Mouse (Mus musculus) kidney, embryonic 16.5 days (tissue): ENCODE data around the gene Hip1r. TPM values are rescaled to one million over a fixed set of nuclear protein-coding genes. Genes with fewer than 3 reads are reported as not detected.

Experiments used
- ATAC-seq: fragments of 200-750 bp; cut with Nextera tagmentation; 2 replicates; pipeline ENCODE4 v1.8.0; 2017; ENCODE audit warnings: moderate TSS enrichment; ENCODE audit not compliant: low FRiP score, low TSS enrichment
- H3K27ac ChIP-seq: fragments of 300-500 bp; sonication (generic); 2 replicates; pipeline ENCODE4 v1.5.1; 2014; ENCODE audit warnings: low read length
- H3K27me3 ChIP-seq: fragments of 300-500 bp; sonication (generic); 2 replicates; pipeline ENCODE4 v1.6.1; 2014; ENCODE audit warnings: low read length, control low read depth, mixed read lengths; ENCODE audit not compliant: insufficient read depth
- H3K36me3 ChIP-seq: fragments of 300-500 bp; sonication (generic); 2 replicates; pipeline ENCODE4 v1.6.1; 2014; ENCODE audit warnings: low read length, control low read depth, mixed read lengths; ENCODE audit not compliant: insufficient read depth
- H3K4me1 ChIP-seq: fragments of 300-500 bp; sonication (generic); 2 replicates; pipeline ENCODE4 v1.6.1; 2014; ENCODE audit warnings: low read length, control low read depth, mixed read lengths; ENCODE audit not compliant: insufficient read depth
- H3K4me2 ChIP-seq: fragments of 300-500 bp; sonication (generic); replicated peaks from 2 replicates; pipeline ENCODE4 v1.6.1; 2014; ENCODE audit warnings: low read depth, low read length
- H3K4me3 ChIP-seq: fragments of 300-500 bp; sonication (generic); 2 replicates; pipeline ENCODE4 v1.5.1; 2014; ENCODE audit warnings: mild to moderate bottlenecking, low read length
- H3K9ac ChIP-seq: fragments of 300-500 bp; sonication (generic); replicated peaks from 2 replicates; pipeline ENCODE4 v1.6.1; 2014; ENCODE audit warnings: low read length
- H3K9me3 ChIP-seq: fragments of 300-500 bp; sonication (generic); 2 replicates; pipeline ENCODE4 v1.6.1; 2016; ENCODE audit warnings: low read length, control low read depth
- WGBS: fragments of 180-500 bp; shearing (Covaris S2); extraction: QIAGEN DNeasy Blood & Tissue Kit; methylation state at CpG from one replicate; pipeline ENCODE4 v1.1.7; 2014; 5-methylcytosine and 5-hydroxymethylcytosine counted together
- polyA plus RNA-seq: library from polyadenylated mRNA; unstranded; fragments of >200 nt; fragmentation: Nextera tagmentation; extraction: Ambion mirVana; gene quantifications from 2 replicates; pipeline ENCODE4 v1.2.1, GENCODE M21; 2015

Gene Hip1r
- polyA plus RNA-seq, 1 experiment from 2014 or later: 23.1 TPM

DNA sequence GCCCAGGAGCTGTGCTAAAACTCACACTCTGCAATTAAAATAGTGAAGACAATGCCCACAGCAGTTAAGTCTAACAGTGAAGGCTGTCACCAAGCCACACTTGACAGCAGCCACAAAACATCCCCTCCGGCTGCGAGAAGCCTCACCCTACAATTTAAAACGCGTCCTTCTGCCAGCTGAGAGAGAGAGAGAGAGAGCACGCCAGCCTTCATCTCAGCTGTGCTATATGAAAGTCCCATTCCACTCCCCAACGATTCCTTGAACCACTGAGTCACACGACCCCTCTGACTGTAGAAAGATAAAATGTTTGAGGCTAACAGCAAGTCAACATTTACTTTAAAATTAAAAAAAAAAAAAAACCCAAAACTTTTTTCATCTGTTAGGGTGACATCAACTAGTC is 55.3 kb downstream of the Hip1r start:
- Histone ChIP-seq H3K9me3 (no peaks in the 10 kb centered on the region), H3K27ac (no peak overlapping the region; the same call in 1 of the 2 replicates), H3K4me3 (no peak overlapping the region), H3K36me3 (no peaks in the 10 kb centered on the region), H3K4me2 (no peak overlapping the region), H3K9ac (no peak overlapping the region), H3K27me3 (no peaks in the 10 kb centered on the region), H3K4me1 (peaks cover 64% of the 10 kb centered on the region)
- 78% methylated on average over 7 of the region's 7 CpGs for WGBS
- ATAC-seq: no peak

DNA sequence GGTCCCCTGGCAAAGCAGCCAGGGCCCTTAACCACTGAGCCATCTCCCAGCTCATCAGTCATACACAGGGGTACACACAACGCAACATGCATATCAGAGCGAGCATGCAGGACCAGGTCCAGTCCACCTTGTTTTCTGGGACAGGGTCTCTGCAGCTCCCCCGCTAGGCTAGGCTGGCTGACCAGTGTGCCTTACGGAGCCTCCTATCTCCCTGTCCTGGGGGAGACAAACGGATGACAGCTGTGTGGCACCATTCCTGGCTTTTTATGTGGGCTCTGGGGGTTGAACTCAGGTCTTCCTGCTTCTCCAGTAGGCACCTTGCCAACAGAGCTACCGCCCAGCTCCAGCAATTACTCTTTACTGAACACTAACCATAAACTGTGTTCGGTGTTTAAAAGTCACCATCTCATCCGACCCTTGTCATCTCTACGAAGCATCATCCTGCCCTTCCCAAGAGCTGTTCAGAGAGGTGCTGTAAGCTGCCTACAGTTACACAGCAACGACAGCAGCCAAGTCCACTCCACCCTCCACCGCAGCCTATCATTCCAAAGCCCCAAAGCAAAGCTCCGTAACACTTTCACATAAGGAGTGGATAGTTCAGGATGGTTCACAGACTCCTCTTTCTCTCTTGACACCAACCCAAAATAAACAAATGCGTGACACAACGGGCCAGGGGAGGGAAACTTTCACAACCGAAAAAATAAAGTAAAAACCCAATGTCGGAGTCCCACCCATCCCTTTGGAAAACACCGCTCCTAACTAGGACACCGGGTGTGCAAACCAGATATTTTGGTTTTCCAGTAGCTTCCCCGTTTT is 56.0 kb downstream of the Hip1r start:
- Histone ChIP-seq H3K4me1 (peaks cover 64% of the 10 kb centered on the region), H3K27me3 (no peaks in the 10 kb centered on the region), H3K9me3 (no peaks in the 10 kb centered on the region), H3K9ac (no peak overlapping the region), H3K36me3 (no peaks in the 10 kb centered on the region), H3K4me3 (no peak overlapping the region), H3K27ac (no peak overlapping the region), H3K4me2 (peak overlapping the region; percentile 78; the same call in 1 of the 2 replicates)
- 72% methylated on average over 19 of the region's 19 CpGs for WGBS
- no peak for ATAC-seq

DNA sequence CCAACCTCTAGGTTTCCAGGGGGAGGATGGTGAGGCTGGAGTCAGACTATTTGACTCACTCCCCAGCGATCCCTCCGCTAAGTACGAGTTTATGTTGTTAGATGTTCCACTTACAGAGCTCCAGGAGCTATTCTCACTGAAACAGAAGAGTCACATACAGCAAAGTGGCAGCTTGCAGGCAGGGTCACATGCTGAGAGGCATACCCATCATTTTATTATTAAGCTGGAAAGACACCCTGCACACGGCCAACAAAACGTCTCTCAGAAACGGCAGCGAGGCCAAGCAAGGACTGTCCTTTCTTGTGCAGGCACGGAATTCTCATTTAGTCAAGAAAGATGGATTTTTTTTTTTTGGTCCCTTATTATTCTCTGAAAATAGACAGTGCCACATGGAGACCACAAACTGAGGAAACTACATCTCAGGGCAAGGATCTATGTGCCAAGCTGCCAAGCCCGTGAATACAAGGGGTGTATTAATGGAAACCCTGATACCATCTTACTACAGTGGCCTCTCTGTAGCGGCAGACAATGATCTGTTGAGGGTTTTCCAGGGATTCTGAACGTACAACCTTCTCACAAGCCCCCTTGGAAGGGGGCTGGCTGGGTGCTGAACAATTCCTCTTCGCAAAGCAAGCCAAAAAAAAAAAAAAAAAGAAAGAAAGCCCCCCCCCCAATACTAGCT is 57.1 kb downstream of the Hip1r start:
- Histone ChIP-seq H3K4me3 (peak overlapping the region; percentile 83), H3K4me1 (peaks cover 55% of the 10 kb centered on the region), H3K9ac (peak overlapping the region; percentile 94), H3K27me3 (no peaks in the 10 kb centered on the region), H3K36me3 (no peaks in the 10 kb centered on the region), H3K27ac (no peak overlapping the region; the same call in 1 of the 2 replicates), H3K9me3 (no peaks in the 10 kb centered on the region), H3K4me2 (peak overlapping the region; percentile 78)
- no peak for ATAC-seq
- 47% methylated on average over 12 of the region's 12 CpGs for WGBS

DNA sequence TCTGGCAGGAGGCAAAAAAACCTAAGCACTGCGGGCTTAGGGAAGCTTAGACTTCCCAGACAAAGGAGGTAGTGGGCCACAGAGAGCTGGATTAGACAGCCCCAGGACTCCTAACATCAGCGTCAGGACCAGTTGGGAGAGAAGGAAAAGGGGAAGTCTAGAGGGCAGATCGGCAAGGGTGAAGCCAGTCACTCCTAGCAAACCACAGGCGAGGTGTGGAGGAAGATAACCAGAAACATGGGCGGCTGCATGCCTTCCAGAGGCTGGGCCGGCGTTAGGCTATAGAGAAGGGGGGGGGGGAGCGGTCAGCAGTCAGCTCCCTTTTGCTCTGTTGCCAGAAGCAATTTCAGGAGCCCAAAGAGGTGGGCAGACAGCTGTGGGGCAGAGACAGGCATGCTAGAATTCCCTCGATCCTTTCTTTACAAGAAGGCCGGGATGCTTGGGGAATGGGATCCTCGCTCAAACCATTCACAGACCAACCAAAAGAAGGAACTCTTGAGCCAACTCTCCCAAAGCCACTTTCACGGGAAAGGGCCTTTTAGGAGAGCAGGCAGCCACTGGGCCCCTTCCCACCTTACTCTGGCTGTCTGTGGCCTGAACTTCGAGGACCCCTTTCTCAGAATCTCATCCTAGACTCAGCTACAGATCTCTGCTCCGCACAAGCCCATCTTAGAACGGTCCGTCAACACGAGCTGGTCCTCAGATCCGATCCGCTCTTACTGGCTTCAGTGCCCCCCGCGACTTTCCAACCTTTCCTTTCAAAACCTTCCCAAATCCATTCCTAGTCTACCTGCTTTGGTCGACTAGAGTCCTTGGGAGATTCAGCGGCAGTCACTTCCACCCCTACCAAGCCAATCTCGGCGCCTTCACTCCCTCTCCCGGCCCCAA is 57.9 kb downstream of the Hip1r start:
- H3K9me3 ChIP-seq: no peaks in the 10 kb centered on the region
- peak overlapping the region; percentile 78 for H3K4me2 ChIP-seq
- peak overlapping the region; percentile 91 for H3K27ac ChIP-seq
- peak; percentile 10; the same call in 1 of the 2 replicates for ATAC-seq
- peak overlapping the region; percentile 94 for H3K9ac ChIP-seq
- H3K36me3 ChIP-seq: no peaks in the 10 kb centered on the region
- H3K4me3 ChIP-seq: peak overlapping the region; percentile 83
- 1% methylated on average over 25 of the region's 26 CpGs for WGBS
- peaks cover 47% of the 10 kb centered on the region for H3K4me1 ChIP-seq
- H3K27me3 ChIP-seq: no peaks in the 10 kb centered on the region

DNA sequence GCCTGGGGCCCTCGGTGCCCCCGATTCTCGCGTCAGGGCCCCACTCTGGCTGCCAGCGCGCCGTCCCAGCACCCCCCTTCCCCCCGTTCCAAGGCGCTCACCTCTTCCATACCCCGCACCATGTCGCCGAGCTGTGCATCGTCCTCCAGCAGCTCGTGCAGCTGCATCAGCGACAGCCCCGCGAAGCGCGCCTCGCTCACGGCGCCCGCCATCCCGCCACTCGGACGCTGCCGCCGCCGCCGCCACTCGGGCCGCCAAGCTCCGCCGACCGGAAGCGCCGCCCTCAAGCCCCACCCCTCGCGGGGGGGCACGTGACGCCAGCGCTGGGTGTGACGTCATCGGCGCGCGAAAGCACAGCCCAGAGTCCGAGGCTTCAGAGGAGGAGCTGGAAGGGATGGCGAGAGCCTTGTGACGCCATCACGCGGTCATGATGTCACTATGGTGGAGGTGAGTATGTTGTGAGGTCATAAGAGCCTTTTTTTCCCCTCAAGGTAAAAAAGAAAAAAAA is 58.6 kb downstream of the Hip1r start, which contains the start of gene Vps37b:
Vps37b (minus strand) TSS at position 270 of the 508 bp plus-strand sequence.
- under 1% methylated on average over 50 of the region's 52 CpGs for WGBS
- ATAC-seq: peak; percentile 70

DNA sequence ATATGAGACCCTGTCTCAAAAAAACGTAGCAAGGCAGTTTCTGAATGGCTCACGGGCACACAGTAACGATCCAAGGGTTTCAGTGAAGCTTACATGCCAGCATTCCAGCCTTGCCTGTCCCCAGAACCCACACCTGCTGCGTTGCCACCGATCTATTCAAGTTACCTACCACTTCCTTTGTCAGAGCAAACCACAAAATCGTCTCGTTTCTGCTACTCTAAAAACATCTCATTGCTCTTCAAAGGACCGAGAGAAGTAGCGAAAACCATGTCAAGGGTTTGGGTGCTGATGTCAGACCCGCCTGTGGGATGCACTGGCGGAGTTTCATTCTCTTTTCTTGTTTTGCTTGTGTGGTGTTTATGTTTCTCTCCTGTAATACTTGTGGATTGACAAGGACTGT is 61.0 kb downstream of the Hip1r start:
- ATAC-seq: no peak
- Histone ChIP-seq H3K27ac (no peak overlapping the region), H3K36me3 (no peaks in the 10 kb centered on the region), H3K9me3 (no peaks in the 10 kb centered on the region), H3K4me2 (no peak overlapping the region), H3K9ac (no peak overlapping the region), H3K27me3 (no peaks in the 10 kb centered on the region), H3K4me1 (peaks cover 19% of the 10 kb centered on the region), H3K4me3 (no peak overlapping the region)
- 74% methylated on average over 11 of the region's 11 CpGs for WGBS

More for the DNA sequence above, 58.6 kb downstream of the Hip1r start, which contains the start of gene Vps37b:
- Histone ChIP-seq H3K4me3 (peak within 1 kb of the TSS; percentile 83), H3K9me3 (no peaks in the 10 kb centered on the region), H3K4me2 (peak within 1 kb of the TSS; percentile 78), H3K4me1 (peaks cover 41% of the 10 kb centered on the region), H3K27ac (peak within 1 kb of the TSS; percentile 91), H3K27me3 (no peaks in the 10 kb centered on the region), H3K9ac (peak within 1 kb of the TSS; percentile 94), H3K36me3 (no peaks in the 10 kb centered on the region)

DNA sequence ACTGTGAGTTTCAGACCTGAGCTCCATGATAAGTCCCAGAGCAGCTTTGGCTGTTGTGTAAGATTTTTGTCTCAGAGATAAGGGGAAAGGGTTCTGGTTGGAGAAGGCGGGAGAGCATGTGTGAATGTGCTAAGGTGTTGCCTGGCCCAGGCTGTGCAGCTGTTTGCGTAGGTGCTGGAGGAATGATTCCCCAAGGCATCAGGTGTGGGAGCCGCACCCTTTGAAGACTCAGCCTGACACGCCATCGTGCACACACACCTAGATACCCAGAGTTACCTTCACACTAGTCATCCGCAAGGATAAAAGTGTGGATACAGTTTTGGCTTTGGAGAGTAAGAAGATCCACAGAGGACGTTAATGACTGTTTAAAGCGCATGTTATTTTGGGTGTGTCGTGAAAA is 62.0 kb downstream of the Hip1r start:
- Histone ChIP-seq H3K9ac (no peak overlapping the region), H3K9me3 (no peaks in the 10 kb centered on the region), H3K4me3 (no peak overlapping the region), H3K4me2 (no peak overlapping the region), H3K36me3 (no peaks in the 10 kb centered on the region), H3K27ac (no peak overlapping the region), H3K4me1 (peaks cover 10% of the 10 kb centered on the region), H3K27me3 (no peaks in the 10 kb centered on the region)
- 83% methylated on average over 9 of the region's 9 CpGs for WGBS
- no peak for ATAC-seq

DNA sequence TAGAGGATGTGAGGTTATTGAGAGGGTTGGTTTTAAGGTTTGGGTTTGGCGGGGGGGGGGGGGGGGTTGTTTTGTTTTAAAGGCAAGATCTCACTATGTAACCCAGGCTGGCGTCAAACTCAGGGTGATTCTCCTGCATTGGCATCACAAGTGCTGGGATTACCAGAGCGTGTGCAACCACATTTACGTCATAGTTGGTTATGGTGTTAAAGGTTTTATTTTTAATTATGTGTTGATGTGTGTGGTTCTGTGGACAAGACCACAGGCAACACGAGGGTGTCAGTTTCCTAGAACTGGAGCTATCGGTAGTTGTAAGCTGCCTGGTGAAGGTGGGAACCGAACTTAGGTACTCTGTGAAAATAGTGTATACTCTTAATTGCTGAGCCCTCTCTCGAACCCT is 62.4 kb downstream of the Hip1r start:
- no peak for ATAC-seq
- H3K9me3 ChIP-seq: no peaks in the 10 kb centered on the region
- no peaks in the 10 kb centered on the region for H3K27me3 ChIP-seq
- 70% methylated on average over 8 of the region's 8 CpGs for WGBS
- H3K9ac ChIP-seq: no peak overlapping the region
- H3K27ac ChIP-seq: no peak overlapping the region
- H3K4me2 ChIP-seq: no peak overlapping the region
- H3K4me3 ChIP-seq: no peak overlapping the region
- peaks cover 6% of the 10 kb centered on the region for H3K4me1 ChIP-seq
- H3K36me3 ChIP-seq: no peaks in the 10 kb centered on the region

DNA sequence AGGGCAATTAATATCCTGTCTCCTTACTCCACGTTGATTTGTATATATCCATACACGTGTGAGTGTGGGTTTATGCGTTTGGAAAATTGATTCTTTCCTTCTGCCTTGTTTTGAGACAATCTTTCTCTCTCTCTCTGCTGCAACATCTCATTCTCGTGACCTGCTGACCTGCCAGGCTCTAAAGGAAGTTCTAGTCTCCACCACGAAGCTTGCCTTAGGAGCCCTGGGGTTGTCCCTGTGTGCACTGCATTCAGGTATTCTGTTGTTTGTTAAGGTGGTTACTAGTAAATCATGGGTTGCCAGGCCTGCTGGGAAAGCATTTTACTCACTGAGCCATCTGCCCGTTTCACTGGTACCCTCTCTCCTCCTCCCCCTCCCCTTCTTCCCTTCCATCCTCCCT is 62.9 kb downstream of the Hip1r start:
- peaks cover 2% of the 10 kb centered on the region; the same call in 1 of the 2 replicates for H3K4me1 ChIP-seq

More for the DNA sequence above, 62.9 kb downstream of the Hip1r start:
- no peak for ATAC-seq
- no peaks in the 10 kb centered on the region for H3K36me3 ChIP-seq
- WGBS: 33% methylated on average over 6 of the region's 6 CpGs
- no peaks in the 10 kb centered on the region for H3K9me3 ChIP-seq
- H3K9ac ChIP-seq: no peak overlapping the region
- no peak overlapping the region for H3K4me2 ChIP-seq
- no peak overlapping the region for H3K27ac ChIP-seq
- no peak overlapping the region for H3K4me3 ChIP-seq
- H3K27me3 ChIP-seq: no peaks in the 10 kb centered on the region
